Mouse (Mus musculus) c-Kit-positive CD71-positive TER-119-positive erythroid progenitor cells, embryonic 14.5 days (primary cell): ENCODE results near the gene Tbx19.

ENCODE experiments used
- DNase-seq: peaks from one replicate; pipeline ENCODE4 v3.0.0-alpha.2; 2013; ENCODE audit warnings: low spot score

Gene Tbx19

DNA sequence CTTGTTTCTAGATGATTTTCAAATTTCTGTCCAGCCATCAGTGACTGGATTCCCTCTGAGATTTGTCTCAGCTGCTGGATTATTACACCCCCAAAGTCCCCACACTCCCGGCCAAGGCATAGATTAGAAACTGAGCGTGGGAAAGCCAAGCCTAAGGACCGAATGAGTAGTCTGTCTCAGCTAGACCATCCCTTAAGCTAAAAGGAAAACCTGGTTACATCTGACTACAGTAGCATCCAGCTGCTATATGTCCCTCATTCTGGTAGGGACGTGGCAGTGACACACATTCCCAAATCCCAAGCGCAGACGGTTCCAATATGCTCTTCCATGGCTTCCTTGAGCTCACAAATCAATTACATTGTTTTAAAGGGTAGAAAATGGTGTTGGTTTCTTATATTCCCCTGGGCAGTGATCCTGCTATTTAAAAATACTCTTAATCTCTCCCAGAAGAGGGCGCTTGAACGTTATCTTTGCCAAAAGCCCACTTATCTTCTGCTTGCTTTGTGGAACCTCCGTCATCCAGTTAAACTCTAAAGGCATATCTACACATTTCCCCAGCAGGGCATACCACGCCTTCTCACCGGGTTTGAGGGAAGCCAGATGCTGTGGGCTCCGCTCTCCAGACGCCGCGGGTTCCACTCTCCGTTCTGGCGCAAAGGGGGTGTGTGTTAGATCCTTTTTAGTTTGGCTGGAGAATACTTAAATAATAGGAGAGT lies 46.0 kb downstream of the Tbx19 start:
- DNase-seq: peak; percentile 63

DNA sequence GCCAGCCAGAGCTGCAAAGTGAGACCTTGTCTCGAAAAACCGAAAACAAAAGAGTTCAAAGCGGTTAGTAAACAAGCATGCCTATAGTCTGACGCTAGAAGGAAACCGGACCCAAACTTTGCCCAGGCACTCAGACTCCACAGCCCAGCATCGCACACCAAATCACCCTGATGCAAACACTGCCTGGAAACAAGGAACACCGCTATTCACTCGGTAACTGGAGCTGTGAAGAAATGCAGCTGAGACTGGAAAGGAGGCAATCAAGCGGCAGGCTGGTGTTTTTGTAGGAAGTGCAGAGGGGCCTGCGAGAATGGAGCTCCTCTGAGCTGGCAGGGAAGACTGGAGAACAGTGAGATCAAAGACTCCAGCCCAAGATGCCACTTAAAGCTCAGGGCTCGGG lies 46.9 kb downstream of the Tbx19 start:
- DNase-seq: no peak

DNA sequence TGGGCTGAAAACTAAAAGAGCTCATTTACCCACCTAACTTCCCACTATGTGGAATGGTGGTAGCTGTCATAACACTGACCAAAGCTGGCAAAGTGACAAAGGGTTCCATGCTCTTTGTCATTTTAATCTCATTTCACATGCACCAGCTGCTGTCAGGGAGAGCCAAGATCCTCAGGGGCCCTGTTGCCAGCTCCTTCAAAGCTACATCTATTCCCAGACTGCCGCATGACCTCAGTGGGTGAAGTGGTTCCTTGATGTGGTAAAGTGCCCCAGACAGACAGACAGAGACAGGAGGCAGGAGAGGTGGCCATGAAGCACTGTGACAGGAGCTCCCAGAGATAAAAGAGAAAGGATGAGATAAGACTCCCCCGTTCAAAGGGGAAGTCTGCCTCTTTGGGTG lies 49.9 kb downstream of the Tbx19 start:
- no peak for DNase-seq

DNA sequence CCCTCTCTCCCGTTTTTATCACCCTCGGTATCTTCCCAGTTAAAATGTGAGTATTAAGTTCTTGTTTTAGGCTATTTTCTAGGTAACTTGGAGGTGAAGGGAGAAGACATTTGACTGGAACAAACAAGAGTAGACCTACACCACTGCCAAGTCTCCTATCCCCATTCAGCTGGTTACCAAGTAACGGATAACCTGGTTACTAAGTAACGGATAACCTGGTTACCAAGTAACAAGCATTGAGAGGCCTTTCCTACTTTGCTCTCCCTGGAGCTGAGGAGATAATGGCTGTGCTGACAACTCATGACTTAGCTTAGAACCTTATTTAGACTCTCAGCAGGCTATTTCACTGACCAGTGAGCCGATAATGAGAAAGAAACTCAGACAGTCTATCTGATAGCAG lies 51.4 kb downstream of the Tbx19 start:
- DNase-seq: no peak

DNA sequence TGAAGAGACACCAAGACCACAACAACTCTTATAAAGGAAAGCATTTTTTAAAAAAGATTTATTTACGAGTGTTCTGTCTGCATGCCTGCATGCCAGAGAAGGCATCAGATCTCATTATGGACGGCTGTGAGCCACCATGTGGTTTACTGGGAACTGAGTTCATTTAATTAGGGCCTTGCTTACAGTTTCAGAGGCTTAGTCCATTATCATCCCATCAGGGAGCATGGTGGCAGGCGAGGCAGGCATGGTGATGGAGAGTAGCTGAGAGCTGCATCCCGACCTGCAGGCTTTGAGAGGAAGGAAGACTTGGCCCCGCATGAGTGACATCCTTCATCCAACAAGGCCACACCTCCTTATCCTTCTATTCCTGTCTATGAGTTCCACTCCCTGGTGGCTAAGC lies 52.1 kb downstream of the Tbx19 start:
- no peak for DNase-seq

DNA sequence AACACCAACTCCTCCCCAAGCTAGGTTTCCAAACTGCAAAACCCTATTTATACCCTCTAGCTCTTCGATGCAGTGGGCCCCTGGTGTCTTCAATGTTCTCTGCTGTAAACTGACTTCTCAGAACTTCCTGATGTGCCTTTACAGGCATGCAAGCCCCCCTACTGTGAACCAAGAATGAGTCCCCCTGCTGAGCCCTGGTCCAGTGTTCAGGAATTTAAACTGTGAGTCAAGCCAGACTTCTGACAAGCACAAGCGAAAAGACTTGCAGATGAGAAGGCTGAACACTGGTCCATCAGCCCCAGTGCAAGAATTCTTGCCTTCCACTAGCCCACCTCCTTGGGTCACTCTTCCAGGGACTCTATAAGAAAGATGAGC lies 54.6 kb downstream of the Tbx19 start:
- no peak for DNase-seq

DNA sequence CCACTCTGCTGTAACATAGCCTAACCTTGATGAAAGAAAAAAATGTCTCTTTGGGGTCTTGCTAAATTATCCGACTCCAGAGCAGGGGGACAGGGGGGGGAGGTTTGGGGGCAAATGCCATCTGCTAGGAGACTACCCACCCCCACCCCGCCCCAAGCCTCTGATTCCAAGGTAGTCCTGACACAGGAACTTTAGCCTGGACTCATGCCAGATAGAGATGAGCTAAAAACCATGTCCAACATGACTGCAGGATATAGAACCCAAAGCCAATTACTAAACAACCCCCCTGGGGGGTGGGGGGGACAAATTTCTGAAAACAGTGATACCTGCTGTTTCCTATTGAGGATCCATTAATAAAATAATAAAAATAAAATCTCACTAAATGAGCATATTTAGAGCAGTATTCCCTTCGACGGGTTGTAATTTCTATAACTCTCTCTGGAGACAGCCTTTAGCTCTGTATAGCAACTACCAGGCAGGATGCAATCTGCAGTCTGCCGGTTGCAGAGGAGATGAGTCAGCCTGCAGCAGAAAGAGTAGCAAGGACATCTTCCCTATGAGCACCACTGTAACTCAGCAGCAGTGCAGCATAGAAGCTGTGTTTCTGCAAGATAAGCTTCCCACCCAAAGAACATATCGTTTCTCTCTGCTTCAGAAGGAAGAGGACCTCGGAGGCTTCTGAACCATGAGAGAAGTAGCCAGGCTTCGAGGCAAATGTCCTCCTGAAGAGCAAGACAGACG lies 55.1 kb downstream of the Tbx19 start:
- DNase-seq: peak; percentile 74

DNA sequence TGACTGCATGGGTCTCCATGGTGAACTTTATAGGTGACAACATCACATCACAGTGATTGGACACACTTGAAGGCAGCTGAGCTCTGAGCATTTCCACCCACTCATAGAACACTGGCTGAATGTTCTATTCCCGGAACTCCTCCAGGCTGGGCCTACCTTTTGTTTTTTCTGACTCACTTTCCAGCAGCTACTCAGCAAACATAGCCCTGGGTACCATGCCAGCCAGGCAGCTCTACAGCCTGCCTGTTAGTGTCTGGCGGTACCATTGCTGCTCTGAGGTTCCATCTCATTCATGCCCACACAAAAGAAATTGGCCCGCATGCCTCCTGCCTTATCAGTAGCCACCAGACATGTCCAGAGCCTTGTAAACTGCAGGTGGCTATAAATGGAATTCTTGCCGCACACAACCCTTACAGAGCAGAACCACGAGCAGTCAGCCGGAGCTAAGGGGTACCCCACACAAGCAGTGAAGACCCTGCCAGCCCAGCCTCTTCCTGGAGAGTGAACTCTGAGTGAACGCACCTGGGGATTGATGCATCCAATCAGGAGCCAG lies 55.8 kb downstream of the Tbx19 start:
- DNase-seq: peak; percentile 77

DNA sequence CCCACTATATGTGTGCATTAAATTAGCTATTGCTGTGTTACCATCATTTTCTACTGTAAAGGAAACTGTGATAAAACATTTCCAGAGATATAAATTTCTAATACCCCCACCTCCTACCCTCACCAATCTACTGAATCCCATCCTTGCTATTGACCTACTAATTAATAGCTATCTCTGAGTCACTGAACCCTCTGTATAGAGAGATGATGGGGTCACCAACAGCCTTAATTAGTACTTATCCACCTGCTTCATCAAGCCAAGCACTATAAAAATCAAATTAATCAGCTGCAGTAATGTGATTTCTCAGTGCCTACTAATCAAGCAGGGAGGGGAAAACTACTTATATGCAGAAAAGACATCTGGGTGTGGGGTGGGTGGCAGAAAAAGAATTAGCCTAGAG lies 61.0 kb downstream of the Tbx19 start:
- no peak for DNase-seq

DNA sequence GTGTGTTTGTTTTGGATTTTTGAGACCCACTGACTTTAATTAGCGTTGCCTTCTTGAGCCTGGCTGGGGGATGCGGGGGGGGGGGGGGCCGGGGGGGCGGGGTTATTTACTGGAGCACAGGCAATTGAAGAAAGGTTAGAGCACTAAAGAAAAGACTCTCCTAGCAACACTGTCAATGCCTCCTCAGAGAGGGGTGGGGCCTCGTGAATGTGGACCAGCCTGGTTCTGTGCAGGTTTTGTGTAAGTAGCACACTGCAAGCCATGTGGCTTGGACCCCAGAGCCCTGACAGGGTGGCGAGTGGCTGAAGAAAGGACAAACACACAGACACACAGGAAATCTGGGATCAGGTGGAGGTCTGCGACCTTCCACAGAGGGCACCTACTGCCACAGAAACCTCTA lies 65.7 kb downstream of the Tbx19 start:
- DNase-seq: no peak

DNA sequence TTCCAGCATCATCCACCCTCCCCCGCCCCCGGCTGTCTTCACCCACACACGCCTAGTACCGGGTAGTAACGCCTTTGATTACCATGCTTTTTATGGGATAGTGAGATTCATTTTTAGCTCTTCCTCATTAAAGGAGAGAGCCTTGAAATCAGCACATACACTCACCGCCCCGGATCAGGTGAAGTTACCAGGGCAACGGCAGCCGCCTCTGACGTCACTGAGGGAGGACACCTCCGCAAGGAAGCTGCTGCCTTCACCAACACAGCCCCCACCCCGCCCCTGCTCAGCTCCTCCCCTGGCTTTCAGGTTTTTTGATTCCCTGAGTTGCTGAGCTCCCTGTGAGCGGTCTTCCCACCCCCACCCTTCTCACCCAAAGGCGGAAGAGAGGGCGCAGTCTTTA lies 68.9 kb downstream of the Tbx19 start:
- no peak for DNase-seq

DNA sequence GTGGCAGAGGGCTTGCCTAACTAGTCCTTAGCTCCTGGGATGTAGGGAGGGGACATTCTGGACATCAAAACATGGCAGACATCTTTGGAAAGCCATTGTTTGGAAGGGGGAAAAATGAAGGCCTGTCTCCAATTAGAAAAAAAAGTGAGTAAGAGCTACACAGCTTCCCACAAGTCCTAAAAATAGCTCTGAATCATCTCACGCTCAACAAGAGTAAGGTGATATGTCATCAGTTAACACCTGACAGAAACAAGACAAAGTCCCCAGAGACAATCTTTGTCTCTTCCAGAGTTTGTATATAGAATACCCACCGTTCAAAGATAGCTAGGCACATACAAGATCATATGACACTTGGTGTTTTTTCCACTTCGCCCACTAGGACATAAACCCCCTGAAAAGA lies 71.0 kb downstream of the Tbx19 start:
- no peak for DNase-seq
